Mouse (Mus musculus) bone marrow macrophage, adult 2 months (primary cell): Measurements from ENCODE around the gene Cib4.

Source experiments
- CTCF ChIP-seq: IDR thresholded peaks from 2 replicates; pipeline ENCODE4 v1.5.1; 2012; ENCODE audit warnings: low read depth, mild to moderate bottlenecking, low read length, moderate library complexity
- POLR2A ChIP-seq: IDR thresholded peaks from 2 replicates; pipeline ENCODE4 v1.6.1; 2012; ENCODE audit warnings: mild to moderate bottlenecking, low read depth, low read length, borderline replicate concordance

DNA sequence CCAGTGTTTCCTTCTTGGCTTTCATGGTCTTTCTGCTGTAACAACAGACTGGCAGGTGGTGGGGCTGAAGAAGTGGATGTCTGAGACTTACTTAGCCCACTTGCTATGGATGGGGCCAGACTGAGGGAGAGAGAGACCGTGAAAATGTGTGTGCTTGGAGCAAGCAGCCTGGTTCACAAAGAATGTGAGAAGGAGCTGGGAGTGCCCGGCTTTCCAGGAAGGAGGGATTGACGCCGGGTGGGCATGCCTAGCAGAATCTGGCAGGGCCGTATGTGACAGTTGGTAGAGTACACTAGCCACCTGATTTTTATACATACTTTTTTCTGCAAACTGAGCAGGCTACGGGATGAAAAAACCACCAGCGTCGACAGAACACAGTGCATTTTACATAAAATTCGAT is 79.3 kb downstream of the Cib4 start:
- TF ChIP-seq POLR2A (no peak), CTCF (no peak)
